Mouse (Mus musculus) midbrain, embryonic 14.5 days (tissue): ENCODE data around the gene Fmo6. TPM values are rescaled to one million over a fixed set of nuclear protein-coding genes. Genes with fewer than 3 reads are reported as not detected.

ENCODE experiments used
- ATAC-seq: fragments of 200-750 bp; cut with Nextera tagmentation; 2 replicates; pipeline ENCODE4 v1.8.0; 2017; ENCODE audit warnings: moderate number of reproducible peaks, moderate library complexity; ENCODE audit not compliant: low FRiP score, low TSS enrichment
- DNase-seq: peaks from one replicate; pipeline ENCODE4 v3.0.0-alpha.2; 2015
- H3K27ac ChIP-seq: fragments of 300-500 bp; sonication (generic); replicated peaks from 2 replicates; pipeline ENCODE4 v1.5.1; 2014; ENCODE audit warnings: mild to moderate bottlenecking, low read depth, low read length, moderate library complexity
- H3K27me3 ChIP-seq: fragments of 300-500 bp; sonication (generic); 2 replicates; pipeline ENCODE4 v1.6.1; 2014; ENCODE audit warnings: low read length, control low read depth, mixed read lengths; ENCODE audit not compliant: control insufficient read depth, insufficient read depth
- H3K36me3 ChIP-seq: fragments of 300-500 bp; sonication (generic); 2 replicates; pipeline ENCODE4 v1.6.1; 2014; ENCODE audit warnings: low read length, control low read depth; ENCODE audit not compliant: control insufficient read depth, insufficient read depth
- H3K4me1 ChIP-seq: fragments of 300-500 bp; sonication (generic); 2 replicates; pipeline ENCODE4 v1.6.1; 2014; ENCODE audit warnings: mild to moderate bottlenecking, antibody characterized with exemption, low read length, control low read depth; ENCODE audit not compliant: control insufficient read depth, insufficient read depth
- H3K4me2 ChIP-seq: fragments of 300-500 bp; sonication (generic); 2 replicates; pipeline ENCODE4 v1.6.1; 2014; ENCODE audit warnings: mild to moderate bottlenecking, low read length, moderate library complexity
- H3K4me3 ChIP-seq: fragments of 300-500 bp; sonication (generic); replicated peaks from 2 replicates; pipeline ENCODE4 v1.5.1; 2014; ENCODE audit warnings: low read depth, low read length
- H3K9ac ChIP-seq: fragments of 300-500 bp; sonication (generic); replicated peaks from 2 replicates; pipeline ENCODE4 v1.6.1; 2014; ENCODE audit warnings: mild to moderate bottlenecking, low read length, moderate library complexity
- H3K9me3 ChIP-seq: fragments of 300-500 bp; sonication (generic); 2 replicates; pipeline ENCODE4 v1.6.1; 2016; ENCODE audit warnings: low read length, control low read depth, mixed read lengths; ENCODE audit not compliant: control insufficient read depth
- WGBS: fragments of 180-500 bp; shearing (Covaris S2); extraction: QIAGEN DNeasy Blood & Tissue Kit; methylation state at CpG from one replicate; pipeline ENCODE4 v1.1.7; 2014; 5-methylcytosine and 5-hydroxymethylcytosine counted together
- polyA plus RNA-seq: library from polyadenylated mRNA; unstranded; fragments of >200 nt; fragmentation: Nextera tagmentation; extraction: Ambion mirVana; gene quantifications from 2 replicates; pipeline ENCODE4 v1.2.1, GENCODE M21; 2014

Fmo6 gene
- polyA plus RNA-seq, 1 experiment from 2014 or later = not detected

- H3K9me3 ChIP-seq = 0 out of 2 replicates have a peak, but pooled peaks cover 3% of the 10 kb centered on the region
- H3K4me2 ChIP-seq = no peak overlapping the region
- H3K36me3 ChIP-seq = no peaks in the 10 kb centered on the region
- 66% methylated on average over 9 of the region's 9 CpGs for WGBS
- no peak overlapping the region for H3K4me3 ChIP-seq
- no peaks in the 10 kb centered on the region for H3K4me1 ChIP-seq
- no peaks in the 10 kb centered on the region for H3K27me3 ChIP-seq
- no peak overlapping the region for H3K9ac ChIP-seq
- DNase-seq (no peak), ATAC-seq (no peak)
- no peak overlapping the region for H3K27ac ChIP-seq
These were observed 65.5 kb downstream of the Fmo6 start for GRCm38 (mm10) chr1:162871701-162872311.

DNA sequence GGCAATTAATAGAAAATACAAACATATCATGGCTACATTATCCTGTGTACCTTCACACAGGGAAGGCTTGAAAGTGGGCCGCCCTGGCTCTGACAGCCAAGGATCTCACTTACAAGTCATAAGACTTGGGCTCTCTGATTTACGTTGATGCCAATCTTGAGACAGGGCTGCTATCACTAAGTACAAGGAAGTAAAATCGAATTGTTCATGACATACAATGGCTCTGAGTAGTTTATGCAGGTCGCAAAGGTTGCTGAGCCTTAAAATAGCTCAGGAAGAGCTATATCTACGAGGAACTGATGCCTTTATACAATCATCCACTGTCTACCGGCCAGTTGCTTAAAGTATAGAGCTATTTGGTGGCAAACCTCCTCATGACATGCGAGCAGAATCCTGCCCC, 66.3 kb downstream of the Fmo6 start:
- H3K9ac ChIP-seq = no peak overlapping the region
- H3K4me1 ChIP-seq = no peaks in the 10 kb centered on the region
- 88% methylated on average over 7 of the region's 7 CpGs for WGBS

GRCm38 (mm10) chr1:162867396-162867795, 69.9 kb downstream of the Fmo6 start:
- H3K4me1 ChIP-seq = no peaks in the 10 kb centered on the region
- H3K9me3 ChIP-seq = 0 out of 2 replicates have a peak, but pooled peaks cover 3% of the 10 kb centered on the region
- DNase-seq (no peak), ATAC-seq (no peak)
- no peak overlapping the region for H3K9ac ChIP-seq
- no peaks in the 10 kb centered on the region for H3K27me3 ChIP-seq
- no peak overlapping the region for H3K27ac ChIP-seq
- no peak overlapping the region for H3K4me3 ChIP-seq
- no peak overlapping the region for H3K4me2 ChIP-seq
- 85% methylated on average over 4 of the region's 4 CpGs for WGBS
- H3K36me3 ChIP-seq = no peaks in the 10 kb centered on the region

More for the DNA sequence above, 66.3 kb downstream of the Fmo6 start:
- ATAC-seq (no peak), DNase-seq (no peak)
- Histone ChIP-seq H3K36me3 (no peaks in the 10 kb centered on the region), H3K4me3 (no peak overlapping the region), H3K4me2 (no peak overlapping the region), H3K9me3 (0 out of 2 replicates have a peak, but pooled peaks cover 3% of the 10 kb centered on the region), H3K27me3 (no peaks in the 10 kb centered on the region), H3K27ac (no peak overlapping the region)

Other genes starting within 250 kb of the Fmo6 start
- gene Prrc2c, start 197.0 kb downstream of the Fmo6 start, polyA plus RNA-seq = 165 TPM in 2 replicates
- gene Fmo4, start 123.5 kb downstream of the Fmo6 start, polyA plus RNA-seq = 0.27 and 0.33 TPM in 2 replicates
- 15.7 and 29.0 TPM in 2 replicates for gene Fmo1, start 70.9 kb downstream of the Fmo6 start, polyA plus RNA-seq
- not detected in 2 replicates for gene Fmo2, start 38.8 kb downstream of the Fmo6 start, polyA plus RNA-seq
- gene Fmo3, start 47.0 kb upstream of the Fmo6 start, polyA plus RNA-seq = not detected in 2 replicates
- gene Mroh9, start 148.2 kb upstream of the Fmo6 start, polyA plus RNA-seq = not detected in 2 replicates